In the genomic region with DNA sequence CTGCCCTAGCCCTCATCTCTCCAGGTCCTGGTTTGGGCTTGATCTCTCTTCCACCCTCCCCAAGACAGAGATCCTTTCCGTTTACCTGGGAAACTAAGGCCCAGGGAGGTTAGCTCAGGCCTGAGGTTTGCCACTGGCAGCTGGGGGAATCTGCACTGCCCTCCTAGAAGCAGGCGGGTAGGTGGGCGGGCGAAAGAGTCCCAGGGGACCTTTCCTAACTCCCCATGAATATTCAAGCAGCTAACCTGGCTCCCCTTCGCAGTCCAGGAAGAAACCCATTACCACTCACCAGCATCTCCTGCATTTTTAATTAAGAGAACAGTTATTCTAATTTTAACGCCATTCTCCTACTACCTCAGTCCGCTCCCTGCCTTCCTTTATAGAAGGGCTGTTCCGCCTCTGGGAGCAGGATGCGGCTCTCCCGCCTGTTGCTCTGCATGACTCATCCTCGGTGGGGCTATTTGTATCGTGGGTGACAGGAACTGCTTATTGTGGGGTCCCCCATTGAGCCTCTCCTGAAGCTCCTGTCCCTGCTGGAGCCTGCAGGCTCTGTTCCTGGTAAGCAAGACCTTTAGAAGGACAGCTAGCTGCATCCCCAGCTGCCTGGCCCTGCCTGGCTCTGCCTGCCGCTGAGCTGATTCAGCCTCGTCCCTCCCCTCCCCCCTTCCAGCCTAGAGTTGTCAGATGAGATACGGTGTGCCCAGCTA, we compare ENCODE assay signal across 8 mouse cellular contexts. TPM values are rescaled to one million over a fixed set of nuclear protein-coding genes. Genes with fewer than 3 reads are reported as not detected.
DNase-seq lines count a peak whose midpoint lies in the region; ATAC-seq lines count a peak whose summit lies in the region.

No protein-coding gene starts in this region.

- H3K4me1 ChIP-seq in kidney, embryonic 14.5 days (ENCODE audit: control insufficient read depth, insufficient read depth, low read length): no peaks in the 10 kb centered on the region
- peaks cover 7% of the 10 kb centered on the region; the same call in 1 of the 2 replicates for H3K4me1 ChIP-seq in neural tube, embryonic 11.5 days (ENCODE audit: control insufficient read depth, insufficient read depth, low read length)

- H3K4me2 ChIP-seq in kidney, embryonic 14.5 days (replicated peaks; ENCODE audit: low read depth, low read length): peak overlapping the region; percentile 12; the same call in 1 of the 2 replicates
- peak overlapping the region; percentile 26 for H3K4me2 ChIP-seq in neural tube, embryonic 11.5 days (ENCODE audit: low read depth)

- H3K36me3 ChIP-seq in kidney, embryonic 14.5 days (ENCODE audit: control insufficient read depth, insufficient read depth, low read length): no peaks in the 10 kb centered on the region
- H3K36me3 ChIP-seq in neural tube, embryonic 11.5 days (ENCODE audit: control insufficient read depth, insufficient read depth, low read length): no peaks in the 10 kb centered on the region

- no peak for ATAC-seq in kidney, embryonic 14.5 days (ENCODE audit: low FRiP score, low TSS enrichment)
- ATAC-seq in neural tube, embryonic 11.5 days (ENCODE audit: insufficient read depth, low FRiP score, low TSS enrichment): no peak
- no peak for ATAC-seq in granulocyte monocyte progenitor cell, adult 5-6 weeks (replicated peaks; ENCODE audit: poor library complexity, severe bottlenecking)

- H3K27me3 ChIP-seq in kidney, embryonic 14.5 days (ENCODE audit: control insufficient read depth, insufficient read depth, low read length): 0 out of 2 replicates have a peak, but pooled peaks cover 3% of the 10 kb centered on the region
- H3K27me3 ChIP-seq in neural tube, embryonic 11.5 days (ENCODE audit: control insufficient read depth, insufficient read depth, low read length): no peaks in the 10 kb centered on the region

- no peak overlapping the region for H3K9ac ChIP-seq in kidney, embryonic 14.5 days (ENCODE audit: low read depth, low read length)
- no peak overlapping the region; the same call in 1 of the 2 replicates for H3K9ac ChIP-seq in neural tube, embryonic 11.5 days (ENCODE audit: low read length)

- no peak overlapping the region for H3K27ac ChIP-seq in kidney, embryonic 14.5 days (ENCODE audit: low read depth, low read length)
- H3K27ac ChIP-seq in neural tube, embryonic 11.5 days (ENCODE audit: low read depth, low read length): no peak overlapping the region

- DNase-seq in kidney, adult 11 months: no peak
- DNase-seq in adrenal gland, postnatal 10 days: peak; percentile 69
- DNase-seq in frontal cortex, postnatal 14 days (ENCODE audit: low spot score in 2 of 2): peak; percentile 35 to 47
- DNase-seq in left cerebral cortex, adult 18-20 months (ENCODE audit: low spot score in 2 of 2): peak; percentile 68 to 74
- DNase-seq in neural tube, embryonic 11.5 days (ENCODE audit: low spot score): peak; percentile 38
- no peak for DNase-seq in spleen, adult 18-20 months

- 8% methylated on average over 15 of the region's 15 CpGs for WGBS in kidney, embryonic 14.5 days
- 3% methylated on average over 15 of the region's 15 CpGs for WGBS in neural tube, embryonic 11.5 days

- H3K4me3 ChIP-seq in kidney, embryonic 14.5 days (ENCODE audit: low read length): no peak overlapping the region
- no peak overlapping the region for H3K4me3 ChIP-seq in neural tube, embryonic 11.5 days (ENCODE audit: low read depth, low read length)

- H3K9me3 ChIP-seq in kidney, embryonic 14.5 days (ENCODE audit: control insufficient read depth, low read length): no peaks in the 10 kb centered on the region
- no peaks in the 10 kb centered on the region for H3K9me3 ChIP-seq in neural tube, embryonic 11.5 days (ENCODE audit: control insufficient read depth, low read length)

RNA-seq across cellular contexts. Expression of gene Iqsec1, which starts 12.5 kb away (rescaled TPM):
- 11.9 and 16.1 TPM in 2 replicates for polyA plus RNA-seq in kidney, embryonic 14.5 days (2014; fragmentation: Nextera tagmentation; extraction: Ambion mirVana)
- 10 to 100 TPM; 82.0 to 90.7 TPM for total RNA-seq in adrenal gland, postnatal 10 days (2021)
- 100 to 1,000 TPM; 343 TPM for total RNA-seq in left cerebral cortex, adult 18-20 months (2021)
- 16.3 and 18.6 TPM in 2 replicates for polyA plus RNA-seq in neural tube, embryonic 11.5 days (2014; fragmentation: Nextera tagmentation; extraction: Ambion mirVana)
- 30.9 and 54.3 TPM in 2 replicates for total RNA-seq in granulocyte monocyte progenitor cell, adult 5-6 weeks (2014; fragmentation: Nextera tagmentation)
- 14.2 and 15.9 TPM in 2 replicates for total RNA-seq in granulocyte monocyte progenitor cell, adult 5-6 weeks (2017)

Comparison
In these comparisons a context has a peak if more than half of its experiments do, and no peak if none do; other contexts are left out.
1. DNase-seq: peak in adrenal gland, postnatal 10 days (single experiment), frontal cortex, postnatal 14 days (2 of 2), left cerebral cortex, adult 18-20 months (2 of 2) and neural tube, embryonic 11.5 days (single experiment); none in kidney, adult 11 months (single experiment) and spleen, adult 18-20 months (0 of 2).